Mouse (Mus musculus): ENCODE measurements around the gene Dchs1.
"Not testable (repeated sequence)": the region's sequence is repeated elsewhere in the genome, so short reads cannot be mapped to it uniquely, and the experiment has no call there.

Gene Dchs1

DNA sequence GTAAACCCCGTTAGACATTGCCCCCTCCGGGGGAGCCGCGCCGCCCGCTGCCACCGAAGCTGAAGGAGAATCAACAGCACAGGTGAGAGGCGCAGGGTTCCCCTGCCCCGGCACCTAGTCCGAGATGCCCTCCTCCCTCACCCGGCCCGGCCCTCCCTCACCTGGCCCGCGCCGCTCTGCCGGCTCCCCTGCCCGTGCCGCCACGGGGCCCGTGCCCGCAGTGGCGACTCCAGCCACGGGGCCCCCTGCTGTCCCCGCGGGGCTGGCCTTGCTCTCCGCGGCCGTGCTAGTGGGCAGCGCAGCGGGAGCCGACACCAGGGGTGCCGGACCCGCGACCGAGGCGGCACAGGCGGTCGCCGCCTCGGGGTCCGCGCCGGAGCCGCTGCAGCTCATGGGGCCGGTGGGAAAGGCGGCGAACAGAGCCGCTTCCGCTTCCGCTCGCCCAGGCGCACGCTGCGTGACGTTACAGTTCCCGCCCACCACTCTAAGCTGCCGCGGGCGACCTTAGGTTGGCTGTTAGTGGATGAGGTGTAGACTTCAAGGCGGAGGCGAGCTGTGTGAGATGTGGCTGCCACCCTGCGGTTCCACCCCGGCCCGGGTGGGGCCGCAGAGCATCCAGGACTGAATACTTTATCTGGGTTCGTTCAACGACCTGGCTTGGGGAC is 43.4 kb downstream of the Dchs1 start, which contains the start of gene Taf10:
TSS of gene Taf10 (minus strand) at position 436 of the 665 bp plus-strand sequence.
- in situ Hi-C loops (cut with MboI, MseI) = no loop called here

- in situ Hi-C loops (cut with MboI, MseI) = not testable (repeated sequence)
Observed at GRCm38 (mm10) chr7:105743246-105743925, 44.1 kb downstream of the Dchs1 start.

- in situ Hi-C loops (cut with MboI, MseI) = not testable (repeated sequence)
Observed at GRCm38 (mm10) chr7:105742539-105743215, 44.8 kb downstream of the Dchs1 start.

DNA sequence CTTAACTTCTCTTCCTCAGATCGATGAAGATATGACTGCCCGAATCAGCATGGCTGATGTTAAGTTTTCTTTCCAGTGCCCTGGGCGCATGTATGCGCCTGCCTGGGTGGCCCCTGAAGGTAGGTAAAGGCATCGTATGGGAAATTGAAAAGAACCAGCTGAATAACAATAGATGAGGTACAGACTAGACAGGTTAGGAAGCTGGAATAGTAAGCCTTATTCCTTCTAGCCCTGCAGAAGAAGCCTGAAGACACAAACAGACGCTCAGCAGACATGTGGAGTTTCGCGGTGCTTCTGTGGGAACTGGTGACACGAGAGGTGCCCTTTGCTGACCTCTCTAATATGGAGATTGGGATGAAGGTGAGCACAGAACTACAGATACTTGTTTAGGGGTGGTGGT is 45.5 kb downstream of the Dchs1 start:
- in situ Hi-C loops (cut with MboI, MseI) = no loop called here

DNA sequence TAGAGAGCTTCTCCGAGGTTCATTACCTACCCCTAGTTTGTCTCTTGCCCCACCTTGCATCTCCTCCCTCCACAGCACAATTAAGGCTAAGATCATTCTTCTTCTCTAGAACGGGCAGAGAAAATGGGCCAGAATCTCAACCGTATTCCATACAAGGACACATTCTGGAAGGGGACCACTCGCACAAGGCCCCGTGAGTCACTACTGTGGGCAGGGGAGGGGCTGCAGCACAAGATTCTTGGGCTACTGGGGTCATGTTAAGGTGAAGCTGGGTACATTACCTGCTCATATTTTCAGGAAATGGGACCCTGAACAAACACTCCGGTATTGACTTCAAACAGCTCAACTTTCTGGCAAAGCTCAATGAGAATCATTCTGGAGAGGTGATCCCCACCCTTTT is 46.6 kb downstream of the Dchs1 start:
- in situ Hi-C loops (cut with MboI, MseI) = no loop called here

DNA sequence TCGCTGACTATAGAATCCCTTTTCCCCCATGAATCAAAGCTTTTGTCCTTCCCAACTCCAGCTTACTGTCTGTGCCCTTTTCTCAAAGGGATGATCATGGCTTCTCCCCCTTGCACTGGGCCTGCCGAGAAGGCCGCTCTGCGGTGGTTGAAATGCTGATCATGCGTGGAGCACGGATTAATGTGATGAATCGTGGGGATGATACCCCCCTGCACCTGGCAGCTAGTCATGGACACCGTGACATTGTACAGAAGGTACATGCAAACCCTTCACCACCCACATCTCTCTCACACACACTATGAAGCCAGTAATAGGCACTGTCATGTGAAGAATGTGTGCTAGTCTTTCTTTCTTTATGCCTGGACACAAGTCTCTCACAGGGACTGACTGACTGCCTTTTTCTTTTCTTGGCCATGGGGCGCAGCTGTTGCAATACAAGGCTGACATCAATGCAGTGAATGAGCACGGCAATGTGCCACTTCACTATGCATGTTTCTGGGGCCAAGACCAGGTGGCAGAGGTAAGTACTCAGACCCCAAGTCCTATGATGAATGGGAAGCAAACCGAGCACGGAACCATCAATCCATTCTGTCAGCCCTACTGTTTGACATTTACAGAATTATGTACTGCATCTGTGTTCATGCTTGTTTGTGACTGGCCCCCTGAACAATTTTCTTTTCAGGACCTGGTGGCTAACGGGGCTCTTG is 47.2 kb downstream of the Dchs1 start:
- in situ Hi-C loops (cut with MboI, MseI) = no loop called here

GRCm38 (mm10) chr7:105738948-105739347 is 48.5 kb downstream of the Dchs1 start:
- in situ Hi-C loops (cut with MboI, MseI) = loop anchor here (5.0 to 10.0 kb wide), 3 partner anchors 68 to 344 kb away; partner anchors contain the start of genes Arfip2 (in 1 of the 2), Gm45799 (in 1 of the 2) and Timm10b (in 1 of the 2)

- in situ Hi-C loops (cut with MboI, MseI) = loop anchor here (5.0 to 10.0 kb wide), 3 partner anchors 69 to 343 kb away; partner anchors contain the start of genes Arfip2 (in 1 of the 2), Gm45799 (in 1 of the 2) and Timm10b (in 1 of the 2)
Observed at GRCm38 (mm10) chr7:105738286-105738685, 49.2 kb downstream of the Dchs1 start.

DNA sequence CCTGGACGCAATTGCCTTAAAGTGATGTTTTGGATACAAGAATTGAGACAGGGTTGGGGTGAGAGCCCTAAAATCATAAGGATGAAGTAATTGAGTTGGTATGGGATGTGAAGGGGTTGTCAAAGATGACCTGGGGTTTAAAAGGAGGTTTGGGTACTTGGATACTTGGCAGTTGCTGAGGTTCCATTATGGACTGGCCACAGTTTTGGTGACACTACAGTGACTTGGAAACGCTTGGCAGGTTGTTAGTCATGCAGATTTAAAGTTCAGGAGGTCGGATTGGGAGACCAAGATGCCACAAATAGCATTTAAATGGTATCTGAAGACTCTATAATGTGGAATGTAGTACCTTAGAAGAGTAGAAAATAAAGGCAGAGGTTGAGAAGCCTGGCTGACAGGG is 49.8 kb downstream of the Dchs1 start:
- in situ Hi-C loops (cut with MboI, MseI) = loop anchor here (5.0 to 10.0 kb wide), 3 partner anchors 70 to 343 kb away; partner anchors contain the start of genes Arfip2 (in 1 of the 2), Gm45799 (in 1 of the 2) and Timm10b (in 1 of the 2)

DNA sequence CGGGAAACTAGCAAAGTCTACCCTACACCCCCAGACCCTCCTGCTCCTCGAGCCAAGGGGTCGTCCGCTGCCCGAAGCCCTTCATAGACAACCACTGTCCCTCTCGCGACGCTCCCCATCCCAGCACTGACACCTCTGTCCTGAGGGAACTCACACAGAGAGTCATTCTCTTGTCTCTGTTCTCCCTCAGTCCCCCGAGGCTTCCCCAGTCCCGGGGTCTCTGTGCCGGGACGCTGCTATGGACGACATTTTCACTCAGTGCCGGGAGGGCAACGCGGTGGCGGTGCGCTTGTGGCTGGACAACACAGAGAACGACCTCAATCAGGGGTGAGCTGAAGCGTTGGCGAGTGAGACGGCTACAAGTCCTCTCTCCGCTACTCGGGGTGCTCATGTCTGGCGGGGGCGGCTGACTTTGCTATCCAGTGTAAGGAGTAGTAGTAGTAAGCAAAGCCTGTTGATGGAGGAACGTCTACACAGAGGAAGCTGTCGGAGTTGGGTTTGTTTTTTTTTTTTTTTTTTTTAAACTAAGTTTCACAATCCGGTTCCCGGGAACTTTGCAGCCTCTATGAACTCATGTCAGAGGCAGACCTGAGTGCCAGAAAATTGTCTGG is 50.4 kb downstream of the Dchs1 start, which contains the start of gene Rrp8:
TSS of gene Rrp8 (minus strand) at position 475 of the 611 bp plus-strand sequence.
- in situ Hi-C loops (cut with MboI, MseI) = loop anchor here (5.0 to 10.0 kb wide), 3 partner anchors 70 to 342 kb away; partner anchors contain the start of genes Arfip2 (in 1 of the 2), Gm45799 (in 1 of the 2) and Timm10b (in 1 of the 2)

DNA sequence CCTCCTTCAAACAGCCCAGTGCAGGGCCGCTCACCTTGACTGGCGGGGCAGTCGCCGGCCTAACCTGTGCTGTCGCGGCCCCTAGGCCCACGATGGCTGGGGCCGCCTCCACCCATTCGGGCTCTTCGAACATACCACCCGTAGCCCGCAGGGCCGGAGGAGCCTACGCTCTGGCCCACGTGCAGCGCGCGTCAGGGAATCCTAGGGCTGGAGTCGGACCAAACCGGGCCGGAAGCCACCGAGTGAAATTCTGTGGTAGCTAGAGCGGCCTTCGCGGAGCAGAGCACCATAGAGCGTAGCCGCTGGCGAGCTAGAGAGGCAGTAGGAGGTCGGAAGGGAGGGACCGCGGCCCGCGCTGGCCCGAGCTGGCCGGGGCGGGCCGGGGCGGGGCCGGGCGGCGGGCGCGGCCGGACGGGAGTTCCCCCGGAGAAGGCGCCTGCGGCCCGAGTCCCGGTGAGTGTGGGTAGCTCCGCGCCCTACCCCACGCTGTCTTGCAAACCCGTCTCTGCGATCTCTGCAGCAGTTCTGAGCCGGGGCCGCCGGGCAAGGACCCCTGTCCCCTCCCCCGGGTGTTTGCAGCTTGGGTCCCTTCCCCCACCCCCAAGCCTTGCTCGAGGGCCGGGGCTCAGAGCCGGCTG is 51.1 kb downstream of the Dchs1 start, which contains the start of gene Ilk:
TSS of gene Ilk (plus strand) at position 329 of the 638 bp plus-strand sequence.
- in situ Hi-C loops (cut with MboI, MseI) = loop anchor here (5.0 to 10.0 kb wide), 3 partner anchors 71 to 342 kb away; partner anchors contain the start of genes Arfip2 (in 1 of the 2), Gm45799 (in 1 of the 2) and Timm10b (in 1 of the 2)

- in situ Hi-C loops (cut with MboI, MseI) = loop anchor here (5.0 to 10.0 kb wide), 3 partner anchors 72 to 341 kb away; partner anchors contain the start of genes Arfip2 (in 1 of the 2), Gm45799 (in 1 of the 2) and Timm10b (in 1 of the 2)
Observed at GRCm38 (mm10) chr7:105735464-105735863, 52.0 kb downstream of the Dchs1 start.

- in situ Hi-C loops (cut with MboI, MseI) = loop anchor here (5.0 to 10.0 kb wide), 4 partner anchors 72 to 340 kb away; partner anchors contain the start of genes Arfip2 (in 1 of the 2), Gm45799 (in 1 of the 2) and Timm10b (in 1 of the 2)
Observed at GRCm38 (mm10) chr7:105734826-105735225, 52.6 kb downstream of the Dchs1 start.

DNA sequence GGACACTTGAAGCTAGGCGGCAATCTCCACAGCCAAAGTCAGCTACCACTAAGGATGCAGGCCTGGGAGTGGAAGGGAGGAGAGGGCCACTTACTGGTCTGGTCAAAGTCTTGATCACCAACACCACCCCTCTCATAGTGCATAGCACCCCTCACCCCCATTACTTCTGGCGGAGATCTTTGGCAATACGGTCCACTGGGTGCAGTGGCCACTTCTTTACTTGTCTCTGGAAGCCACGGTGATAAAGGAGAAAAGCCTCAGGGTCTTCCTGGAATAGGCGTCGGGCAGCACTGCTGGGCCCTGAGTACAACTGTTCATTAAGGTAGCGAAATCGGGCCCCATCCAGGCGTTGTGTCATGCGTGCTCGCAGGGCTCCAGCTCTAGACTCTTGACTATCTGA is 53.6 kb downstream of the Dchs1 start:
- in situ Hi-C loops (cut with MboI, MseI) = loop anchor here (5.0 to 10.0 kb wide), 3 partner anchors 77 to 339 kb away; partner anchors contain the start of genes Arfip2 (in 1 of the 2), Gm45799 (in 1 of the 2) and Timm10b (in 1 of the 2)

DNA sequence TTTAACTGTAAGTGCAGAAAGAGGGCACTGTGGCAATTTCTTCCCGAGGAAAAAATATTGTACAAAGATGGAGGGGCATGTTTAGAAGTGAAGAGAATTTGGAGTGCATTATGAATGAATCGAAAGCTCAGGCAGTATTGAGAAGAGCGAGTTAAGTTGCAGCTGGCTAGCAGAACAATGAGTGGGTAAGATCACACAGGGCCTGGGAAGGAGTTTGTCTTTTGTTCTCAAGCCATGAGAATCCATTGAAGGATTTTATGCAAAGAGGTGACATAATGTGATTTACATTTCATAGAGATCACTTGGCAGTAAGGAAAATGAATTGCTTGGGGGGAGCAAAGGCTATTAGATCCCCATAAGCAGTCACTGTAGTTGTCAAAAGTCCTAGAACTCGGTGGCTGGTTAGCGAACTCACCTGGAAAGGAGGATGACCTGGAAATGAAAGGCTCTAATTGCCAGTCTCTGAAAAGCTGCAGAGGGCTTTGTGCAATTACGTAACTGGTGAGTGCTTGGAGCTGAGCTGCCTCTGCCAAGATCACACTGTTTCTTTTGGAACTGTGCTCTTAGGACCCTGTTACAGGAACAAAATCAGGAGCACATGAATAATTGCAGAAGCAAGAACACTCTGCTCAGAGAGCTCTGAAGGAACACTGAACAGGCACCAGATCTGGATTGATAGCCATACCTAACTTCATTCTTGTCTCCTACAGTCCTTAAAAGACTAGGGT is 58.6 kb downstream of the Dchs1 start:
- in situ Hi-C loops (cut with MboI, MseI) = no loop called here

DNA sequence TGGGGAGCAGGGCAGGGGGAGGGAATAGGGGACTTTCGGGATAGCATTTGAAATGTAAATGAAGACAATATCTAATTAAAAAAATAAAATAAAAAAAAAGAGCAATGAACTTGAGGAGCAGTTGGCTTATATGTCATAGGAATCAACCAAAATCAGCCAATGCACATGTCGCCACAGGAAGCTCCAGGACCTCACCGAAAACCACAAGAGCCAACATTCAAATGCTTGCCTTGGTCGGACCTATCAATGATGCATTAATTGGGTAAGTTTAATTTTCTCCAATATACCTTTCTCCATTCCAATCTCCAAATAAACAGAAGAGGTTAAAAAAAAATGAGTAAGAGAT is 60.5 kb downstream of the Dchs1 start:
- in situ Hi-C loops (cut with MboI, MseI) = no loop called here

DNA sequence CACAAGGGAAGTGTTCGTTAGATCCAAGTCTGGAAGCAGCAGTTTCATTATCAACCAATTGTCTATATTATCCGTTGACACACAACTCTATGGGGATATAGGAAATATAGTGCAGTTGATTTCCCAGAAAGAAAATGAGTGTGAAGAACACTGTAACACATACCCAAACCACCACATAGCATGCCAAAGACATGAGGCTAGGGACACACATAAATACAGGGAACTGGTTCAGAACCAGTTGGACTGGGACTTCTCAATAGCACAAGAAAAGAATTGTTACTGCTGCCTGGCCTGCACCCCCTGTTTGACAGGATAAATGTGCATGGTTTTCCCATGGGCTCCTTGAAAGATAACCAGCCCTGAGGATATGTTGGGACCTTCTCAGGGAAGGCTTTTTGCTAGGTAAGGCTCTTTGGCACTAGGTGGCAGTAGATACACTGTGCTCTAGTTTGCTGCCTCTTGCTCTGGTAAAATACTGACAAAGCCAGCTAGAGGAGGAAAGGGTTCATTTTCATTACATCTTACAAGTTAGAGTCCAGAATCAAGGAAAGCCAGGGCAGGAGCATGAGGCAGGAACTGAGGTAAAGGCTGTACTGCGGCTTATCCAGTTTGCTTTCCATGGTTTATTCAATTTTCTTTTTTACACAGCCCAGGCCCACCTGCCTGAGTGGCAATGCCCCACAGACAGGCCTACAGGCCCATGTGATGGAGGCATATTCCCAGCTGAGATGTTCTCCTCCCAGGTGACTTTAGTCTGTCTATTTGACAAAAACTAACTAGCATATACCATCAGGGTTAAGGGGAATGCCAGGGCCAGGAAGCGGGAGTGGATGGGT is 61.1 kb downstream of the Dchs1 start:
- in situ Hi-C loops (cut with MboI, MseI) = no loop called here

DNA sequence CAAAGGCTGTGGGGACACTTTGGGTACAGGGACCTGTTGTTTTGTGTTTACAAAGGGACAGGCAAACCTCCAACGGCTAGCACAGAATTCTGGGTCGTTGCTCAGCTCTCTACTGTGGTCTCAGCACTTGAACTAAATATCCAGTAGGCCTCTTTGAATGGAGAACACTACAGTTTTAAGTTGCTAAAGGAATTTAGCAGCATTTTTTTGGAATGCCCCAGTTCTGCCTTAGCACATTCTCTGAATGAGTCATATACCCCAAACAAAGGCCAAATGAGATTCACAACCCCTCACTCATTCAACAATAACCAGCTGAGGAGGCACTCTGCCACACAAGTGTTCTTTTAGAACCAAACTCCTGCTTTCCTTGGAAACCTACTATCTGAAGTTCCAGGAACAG is 65.5 kb downstream of the Dchs1 start:
- in situ Hi-C loops (cut with MboI, MseI) = loop anchor here in 1 of 2 experiments (25.0 kb wide), 1 partner anchor 390 kb away; no protein-coding TSS in a partner anchor
